Mouse (Mus musculus) testis, postnatal 14 days (tissue): ENCODE data around the gene Clta.
A peak's percentile ranks its signal among the peaks of the same experiment; 100 is the strongest.
"Not testable (repeated sequence)": the region's sequence is repeated elsewhere in the genome, so short reads cannot be mapped to it uniquely, and the experiment has no call there.

Experiments used
- DNase-seq: peaks from one replicate; pipeline ENCODE4 v3.0.0; 2021; ENCODE audit warnings: low spot score

Gene Clta

GRCm38 (mm10) chr4:44024241-44024640 is 20.0 kb downstream of the Clta start:
- DNase-seq, result no peak

DNA sequence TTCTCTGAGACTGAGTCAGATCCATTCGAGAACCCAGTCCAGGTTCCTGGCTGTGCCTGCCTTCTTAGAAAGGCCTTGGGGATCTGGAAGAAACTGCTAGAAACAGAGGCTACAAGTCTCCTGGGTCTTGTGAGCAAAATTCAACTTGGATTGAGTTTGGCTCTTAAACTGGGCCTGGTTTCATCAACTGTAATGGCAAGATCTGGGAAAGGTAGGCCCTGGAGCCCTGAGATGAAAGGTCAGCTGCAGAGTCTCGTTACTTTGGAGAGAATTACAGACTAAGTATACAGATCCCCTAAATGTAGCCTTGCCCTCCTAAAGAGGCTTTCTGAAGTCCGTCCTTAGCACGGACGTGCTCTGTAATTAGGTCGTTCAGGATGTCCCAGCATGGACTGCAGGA is 21.3 kb downstream of the Clta start:
- DNase-seq, result no peak

DNA sequence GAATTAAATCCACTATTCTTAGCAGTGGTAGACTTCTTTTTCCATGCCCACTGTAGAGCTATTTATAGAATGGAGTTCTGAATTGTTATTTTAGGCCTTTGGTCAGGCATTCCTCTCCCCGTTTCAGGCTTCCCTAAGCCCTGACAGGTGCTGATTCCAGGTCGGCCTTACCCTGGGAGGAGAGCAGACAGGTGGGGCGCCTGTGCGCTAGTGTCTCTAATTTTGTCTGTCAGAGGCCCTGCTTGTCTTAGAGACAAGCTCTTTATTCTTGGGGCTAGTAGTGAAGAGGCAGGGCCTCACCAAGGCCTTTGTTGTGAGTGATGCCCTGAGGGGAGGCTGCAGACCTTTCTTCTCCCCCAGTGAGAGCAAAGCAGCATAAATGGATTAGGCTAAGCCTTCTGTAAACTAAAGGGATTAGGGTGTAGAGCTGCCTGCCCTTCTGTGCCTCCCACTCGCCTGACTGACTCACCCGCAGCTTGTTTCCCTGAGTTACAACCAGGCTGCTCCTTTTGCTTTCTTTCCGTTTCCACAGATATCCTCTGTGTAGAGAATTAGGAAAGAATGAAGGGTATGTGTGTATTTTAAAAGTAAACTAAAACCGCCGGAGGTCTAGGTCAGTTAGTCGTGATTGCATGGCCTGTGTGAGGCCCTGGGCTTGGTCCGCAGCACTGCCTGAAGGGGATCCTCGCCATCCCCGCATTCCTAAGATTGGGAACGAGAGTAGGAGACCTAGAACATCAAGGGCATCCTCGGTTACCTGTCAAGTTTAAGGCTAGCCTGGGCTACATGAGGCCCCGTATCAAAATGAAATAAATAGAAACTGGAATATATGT is 24.3 kb downstream of the Clta start:
- DNase-seq, result no peak

GRCm38 (mm10) chr4:44029661-44030066 is 25.4 kb downstream of the Clta start:
- no peak for DNase-seq

DNA sequence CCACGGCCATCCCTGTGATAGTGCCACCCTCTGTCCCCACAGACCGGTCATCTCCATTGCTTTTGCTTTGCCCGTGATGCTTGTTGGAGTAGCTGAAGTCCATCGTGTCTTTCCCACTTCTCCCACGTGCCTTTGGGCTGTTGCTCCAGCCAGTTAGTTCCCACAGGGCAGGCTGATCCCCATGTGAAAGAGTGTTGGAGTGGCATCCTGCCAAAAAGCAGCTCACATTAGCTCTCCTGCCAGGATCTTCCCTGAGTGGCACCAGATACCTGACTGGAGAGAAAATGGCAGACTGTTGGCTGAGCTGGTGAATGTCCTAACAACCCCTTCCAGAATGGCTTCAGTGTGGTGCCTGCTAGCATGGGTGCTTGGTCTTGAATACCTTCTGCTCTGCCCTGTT is 27.3 kb downstream of the Clta start:
- DNase-seq, result no peak

GRCm38 (mm10) chr4:44036455-44036854 is 32.2 kb downstream of the Clta start:
- no peak for DNase-seq

- no peak for DNase-seq
These were observed 36.5 kb downstream of the Clta start for GRCm38 (mm10) chr4:44040802-44041201.

DNA sequence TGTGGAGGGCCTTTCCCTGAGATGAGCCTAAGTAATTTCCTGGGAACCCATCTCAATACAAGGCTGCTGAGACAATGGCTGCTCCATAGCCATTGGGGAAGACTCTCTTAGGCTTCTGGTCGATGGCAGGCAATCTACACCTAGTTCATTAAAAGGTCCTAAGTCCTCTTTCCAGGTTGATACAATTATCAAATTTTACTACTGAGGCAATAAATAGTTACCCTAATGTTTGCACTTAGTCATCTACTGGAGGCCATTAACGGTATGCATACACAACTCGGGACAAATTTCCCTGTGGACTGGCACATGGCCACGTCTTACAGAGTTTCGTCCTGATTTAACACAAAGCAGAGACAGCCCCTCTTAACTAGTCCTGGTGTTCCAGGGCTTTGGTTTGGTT is 38.2 kb downstream of the Clta start:
- DNase-seq, result no peak

GRCm38 (mm10) chr4:44043182-44043581 is 38.9 kb downstream of the Clta start:
- DNase-seq, result not testable (repeated sequence)

GRCm38 (mm10) chr4:44044685-44045356 is 40.6 kb downstream of the Clta start:
- DNase-seq, result no peak

DNA sequence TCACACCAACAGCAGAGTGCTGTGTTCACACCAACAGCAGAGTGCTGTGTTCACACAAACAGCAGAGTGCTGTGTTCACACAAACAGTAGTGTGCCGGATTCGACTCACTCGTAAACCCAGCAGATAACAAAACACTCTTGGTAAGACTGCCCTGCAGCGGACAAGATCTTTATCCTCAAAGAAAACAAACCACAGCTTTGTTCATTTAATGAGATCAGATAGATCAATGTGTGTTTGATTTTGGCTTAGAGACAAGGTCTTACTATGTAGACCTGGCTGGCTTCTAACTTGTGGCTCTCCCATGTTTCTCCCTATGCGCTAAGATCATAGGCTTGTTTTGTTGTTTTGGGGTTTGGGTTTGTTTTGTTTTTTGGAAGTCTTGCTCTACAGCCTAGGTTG is 41.8 kb downstream of the Clta start:
- no peak for DNase-seq

GRCm38 (mm10) chr4:44049812-44050211 is 45.6 kb downstream of the Clta start:
- no peak for DNase-seq

DNA sequence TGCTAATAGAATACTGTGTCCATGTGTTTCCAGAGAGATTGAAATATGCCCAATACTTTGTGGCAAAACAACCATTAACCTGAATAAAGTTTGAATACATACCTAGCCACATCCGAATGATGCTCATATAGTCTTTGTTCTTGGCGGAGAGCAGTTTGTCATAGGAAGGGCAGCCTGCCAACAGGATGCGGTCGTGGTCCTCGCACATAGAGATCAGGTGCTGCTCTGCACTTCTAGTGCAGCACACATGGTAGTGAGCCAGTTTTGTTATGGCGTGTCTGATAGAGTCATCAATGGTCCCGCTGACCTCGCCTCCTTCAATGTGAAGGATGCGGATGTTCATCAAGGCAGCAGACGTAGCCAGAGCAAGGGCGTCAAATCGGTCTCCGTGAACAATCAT is 55.4 kb downstream of the Clta start:
- no peak for DNase-seq

DNA sequence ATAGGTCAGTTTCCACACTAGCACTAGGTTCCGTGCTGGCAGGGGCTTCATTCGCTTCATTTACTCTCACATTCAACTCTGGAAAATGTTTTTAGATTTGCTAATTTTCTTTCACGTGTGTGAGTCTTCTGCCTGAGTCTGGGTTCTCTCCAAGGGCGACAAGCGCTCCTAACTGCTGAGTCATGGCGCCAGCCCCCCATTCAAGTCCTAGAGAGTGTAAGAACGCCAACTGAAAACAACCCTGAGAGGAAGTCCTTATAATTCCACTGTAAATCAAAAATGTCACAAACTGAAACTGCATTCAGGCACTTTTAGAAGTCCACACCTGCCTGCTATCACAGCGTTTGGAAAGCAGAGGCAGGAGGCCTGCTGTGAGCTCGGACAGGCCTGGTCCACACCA is 57.8 kb downstream of the Clta start:
- no peak for DNase-seq

DNA sequence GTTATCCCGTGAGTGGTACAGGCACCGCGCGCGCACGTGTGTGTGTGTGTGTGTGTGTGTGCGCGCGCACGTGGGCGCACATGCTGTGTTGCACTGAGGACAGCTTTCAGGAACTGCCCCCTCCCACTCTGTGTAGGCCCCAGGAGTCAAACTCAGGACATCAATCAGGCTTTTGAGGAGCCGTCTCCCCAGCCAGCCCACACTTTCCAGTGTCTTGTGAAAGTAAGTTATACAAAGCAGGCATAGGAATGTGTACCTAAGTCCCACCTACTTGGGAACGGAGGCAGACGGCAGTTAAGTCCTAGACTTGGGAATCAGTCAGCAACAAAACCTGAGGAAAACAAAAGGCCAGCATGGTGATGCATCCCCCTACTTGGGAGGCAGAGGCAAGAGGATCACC is 58.6 kb downstream of the Clta start:
- DNase-seq, result no peak

- DNase-seq, result peak; percentile 58
These were observed 61.2 kb downstream of the Clta start for GRCm38 (mm10) chr4:44065355-44066025.

DNA sequence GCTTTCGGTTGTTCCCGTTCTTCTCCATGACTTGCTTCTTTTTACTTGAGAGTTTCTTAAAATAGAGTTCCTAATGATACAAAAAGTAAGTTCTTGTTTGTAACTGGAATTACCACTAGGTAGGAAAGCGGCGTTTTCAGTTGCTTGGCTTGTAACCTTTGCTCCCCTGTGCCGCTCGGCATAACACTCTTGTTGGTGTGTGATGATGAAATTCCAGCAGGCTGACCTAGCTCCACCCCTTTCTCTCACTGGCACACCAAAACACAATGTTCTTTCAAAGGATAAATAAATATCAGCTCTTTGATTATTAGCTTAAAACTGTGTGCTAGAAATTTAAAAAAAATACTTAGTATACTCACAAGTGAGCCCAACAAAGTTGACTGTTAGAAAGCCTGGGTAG is 62.6 kb downstream of the Clta start:
- no peak for DNase-seq

DNA sequence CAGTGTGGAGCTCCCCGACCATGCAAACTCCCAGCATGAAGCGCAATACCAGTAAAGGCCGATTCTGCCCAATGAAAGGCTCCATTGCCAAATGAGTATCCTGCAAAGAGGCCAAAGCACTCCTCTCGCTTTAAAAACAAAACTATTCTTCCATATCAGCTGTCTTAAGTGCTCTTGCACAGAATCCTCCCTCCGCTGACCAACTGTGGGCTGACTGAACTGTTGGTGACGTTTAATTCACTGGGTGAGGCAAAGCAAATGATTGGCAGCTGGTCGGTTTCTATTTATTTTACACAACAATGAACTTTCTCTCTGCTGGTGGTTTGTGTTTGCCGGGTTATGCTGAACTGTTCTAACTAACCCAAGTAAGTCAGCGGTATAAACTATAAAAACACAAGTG is 64.5 kb downstream of the Clta start:
- no peak for DNase-seq

- DNase-seq, result no peak
These were observed 65.2 kb downstream of the Clta start for GRCm38 (mm10) chr4:44069411-44069810.

- DNase-seq, result no peak
These were observed 66.4 kb downstream of the Clta start for GRCm38 (mm10) chr4:44070641-44071040.

DNA sequence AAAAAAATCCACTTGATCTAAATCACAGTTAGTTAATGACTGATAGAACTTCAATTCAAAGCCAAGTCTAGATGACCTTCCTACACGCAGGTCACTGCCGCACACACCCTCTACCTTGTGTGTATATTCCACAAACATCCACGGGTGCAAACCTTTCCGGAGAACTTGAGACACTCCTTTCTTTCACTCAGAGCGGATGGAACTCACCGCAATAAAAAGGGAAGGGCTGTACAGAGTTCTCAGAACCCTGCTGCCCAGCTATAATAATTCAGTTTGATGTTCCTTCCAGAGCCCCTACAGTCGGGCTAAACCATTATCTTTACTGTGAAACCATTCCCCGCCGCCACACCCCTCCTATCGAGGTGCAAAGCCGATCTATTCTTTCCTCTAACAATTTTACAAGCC is 67.5 kb downstream of the Clta start:
- DNase-seq, result no peak

- DNase-seq, result peak; percentile 91
These were observed 68.1 kb downstream of the Clta start for GRCm38 (mm10) chr4:44072146-44072872.
